Mouse (Mus musculus): Measurements from ENCODE around the gene Fam193b.
"Not testable (repeated sequence)": the region's sequence is repeated elsewhere in the genome, so short reads cannot be mapped to it uniquely, and the experiment has no call there.

The Fam193b gene

GRCm38 (mm10) chr13:55571027-55571751 lies at the start of gene Fam193b:
TSS of gene Fam193b (minus strand) at chr13:55571120.
- DNase-seq (ENCODE audit: low read depth, low spot score) = peak; percentile 75

DNA sequence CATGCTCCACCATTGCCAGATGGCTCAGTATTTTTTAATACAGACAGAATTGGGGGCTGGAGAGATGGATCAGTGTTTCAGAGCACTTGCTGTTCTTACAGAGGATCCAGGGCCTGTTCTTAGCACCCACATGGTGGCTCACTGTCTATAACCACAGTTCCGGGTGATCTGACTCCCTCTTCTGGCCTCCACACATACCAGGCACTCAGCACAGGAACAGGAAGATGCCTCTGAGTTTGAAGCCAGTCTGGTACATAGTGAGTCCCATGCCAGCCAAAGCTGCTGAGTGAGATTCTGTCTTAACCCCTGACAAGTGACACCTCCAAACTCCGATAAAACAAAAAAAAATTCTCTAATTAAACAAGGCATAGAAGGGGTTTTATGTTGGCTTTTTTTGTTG lies 49.4 kb upstream of the Fam193b start:
- DNase-seq (ENCODE audit: low read depth, low spot score) = no peak

- no peak for DNase-seq (ENCODE audit: low read depth, low spot score)
Observed at GRCm38 (mm10) chr13:55619328-55619727, 48.4 kb upstream of the Fam193b start.

DNA sequence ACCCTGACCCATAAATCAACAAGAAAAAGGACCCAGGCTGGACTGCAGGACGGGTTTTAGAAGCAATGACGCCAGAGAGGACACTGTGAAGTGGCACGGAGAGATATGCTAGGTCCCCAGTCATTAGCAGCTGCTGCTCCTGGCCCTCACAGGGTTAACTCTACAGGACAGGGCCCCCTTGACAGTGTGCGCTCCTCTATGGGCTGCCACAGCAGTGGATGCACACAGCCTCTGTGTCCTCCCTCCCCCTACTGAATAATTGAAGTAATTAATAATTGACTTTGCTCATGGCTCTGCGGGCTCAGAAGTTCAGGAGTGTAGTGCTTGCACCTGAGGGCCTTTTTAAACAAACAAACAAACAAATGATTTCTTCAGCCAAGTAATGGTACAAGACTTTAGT lies 42.6 kb upstream of the Fam193b start:
- no peak for DNase-seq (ENCODE audit: low read depth, low spot score)

- no peak for DNase-seq (ENCODE audit: low read depth, low spot score)
Observed at GRCm38 (mm10) chr13:55611996-55612395, 41.1 kb upstream of the Fam193b start.

DNA sequence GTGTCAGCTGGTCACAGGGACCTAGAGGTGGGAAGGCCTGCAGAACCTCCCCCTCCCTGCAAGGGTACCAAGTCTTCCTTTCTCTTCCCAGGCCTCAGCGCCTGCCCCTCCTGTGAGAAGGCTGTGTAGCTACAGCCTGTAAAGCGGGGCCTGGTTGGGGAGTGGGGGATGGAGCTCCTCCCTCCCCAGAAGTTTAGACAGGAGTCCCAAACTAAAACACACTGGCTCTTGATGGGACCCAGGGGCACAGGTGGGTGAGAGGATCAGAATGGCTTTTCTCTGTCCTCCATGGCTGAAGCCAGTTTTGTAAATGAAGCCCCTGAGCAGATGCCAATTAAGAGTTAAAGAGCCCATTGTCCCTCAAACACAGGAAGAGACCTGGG lies 36.7 kb upstream of the Fam193b start:
- no peak for DNase-seq (ENCODE audit: low read depth, low spot score)

DNA sequence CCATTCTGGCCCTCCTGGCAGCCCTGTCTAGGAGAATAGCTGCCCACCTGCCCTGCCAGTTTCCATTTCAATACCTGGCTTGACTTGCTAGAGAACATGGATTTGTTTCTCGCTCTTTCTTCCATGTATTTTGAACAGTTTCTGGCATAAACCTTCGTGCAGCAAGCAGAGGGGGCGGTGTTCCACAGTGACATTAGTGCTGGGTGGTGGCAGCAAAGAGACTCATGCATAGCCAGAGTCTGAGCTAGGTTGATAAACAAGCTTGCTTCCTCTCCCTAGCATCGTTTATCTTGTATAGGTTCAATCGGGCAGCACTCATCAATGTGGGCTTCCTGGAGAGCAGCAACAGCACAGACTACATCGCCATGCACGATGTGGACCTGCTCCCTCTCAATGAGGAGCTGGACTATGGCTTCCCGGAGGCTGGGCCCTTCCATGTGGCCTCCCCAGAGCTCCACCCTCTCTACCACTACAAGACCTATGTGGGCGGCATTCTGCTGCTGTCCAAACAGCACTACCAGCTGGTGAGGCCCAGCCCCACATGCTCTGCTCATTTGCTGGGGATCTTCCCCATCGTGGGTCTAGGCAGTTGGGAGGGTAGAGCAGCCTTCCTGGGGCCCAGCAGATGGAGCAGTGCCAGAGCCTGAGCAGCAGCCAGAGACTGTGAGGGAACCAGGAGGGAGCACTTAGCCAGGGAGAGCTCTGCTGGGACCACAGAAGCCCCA lies 36.1 kb upstream of the Fam193b start:
- DNase-seq (ENCODE audit: low read depth, low spot score) = no peak

- no peak for DNase-seq (ENCODE audit: low read depth, low spot score)
Observed at GRCm38 (mm10) chr13:55604606-55605005, 33.7 kb upstream of the Fam193b start.

GRCm38 (mm10) chr13:55601611-55602010 lies 30.7 kb upstream of the Fam193b start:
- DNase-seq (ENCODE audit: low read depth, low spot score) = no peak

- no peak for DNase-seq (ENCODE audit: low read depth, low spot score)
Observed at GRCm38 (mm10) chr13:55600657-55601056, 29.7 kb upstream of the Fam193b start.

DNA sequence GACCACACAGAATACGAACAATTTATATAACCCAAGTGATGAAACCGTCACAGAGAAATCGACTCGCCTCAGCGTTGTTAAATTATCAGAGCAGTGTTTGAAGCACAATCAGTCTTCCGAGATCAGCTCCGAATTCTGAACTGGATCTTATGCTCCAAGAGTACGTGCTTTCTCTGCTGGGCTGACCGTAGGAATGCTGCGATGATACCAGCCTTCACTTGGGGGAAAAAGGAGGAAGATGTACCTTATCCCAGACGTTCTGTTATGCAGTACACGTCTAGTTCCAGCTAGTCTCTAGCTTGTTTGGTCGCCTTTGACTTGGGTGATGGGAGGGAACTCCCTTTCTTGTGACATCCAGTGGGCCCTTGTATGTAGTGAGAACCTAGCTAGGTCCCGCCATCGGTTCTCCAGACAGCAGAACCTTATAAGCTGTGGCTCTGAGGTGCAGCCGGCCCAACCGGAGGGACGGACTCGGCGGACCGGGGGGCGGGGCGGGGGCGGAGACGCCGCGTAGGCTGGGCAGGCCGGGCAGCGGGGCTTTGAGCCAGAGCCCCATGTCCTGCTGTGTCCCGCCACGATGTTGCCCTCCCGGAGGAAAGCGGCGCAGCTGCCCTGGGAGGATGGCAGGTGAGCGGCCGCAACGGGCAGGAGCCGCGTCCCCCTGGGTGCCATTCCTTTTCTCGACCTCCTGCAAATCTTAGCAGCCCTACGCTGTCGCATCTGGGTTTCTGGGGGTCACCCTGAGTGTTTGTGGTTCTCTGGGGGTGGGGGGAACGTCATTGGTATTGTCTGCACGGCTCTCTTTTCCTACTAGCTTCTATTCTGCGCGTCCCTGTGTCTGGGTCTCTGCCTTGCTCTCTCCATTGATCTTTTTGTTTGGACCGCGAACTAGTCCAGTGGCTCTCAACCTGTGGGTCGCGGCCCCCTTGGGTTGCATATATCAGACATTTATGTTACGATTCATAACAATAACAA lies 28.9 kb upstream of the Fam193b start, which contains the start of gene B4galt7:
Gene B4galt7, plus strand, starts transcription at position 331 of the 975 bp plus-strand sequence.
- no peak for DNase-seq (ENCODE audit: low read depth, low spot score)

- no peak for DNase-seq (ENCODE audit: low read depth, low spot score)
Observed at GRCm38 (mm10) chr13:55596802-55597201, 25.9 kb upstream of the Fam193b start.

GRCm38 (mm10) chr13:55595375-55595774 lies 24.5 kb upstream of the Fam193b start:
- no peak for DNase-seq (ENCODE audit: low read depth, low spot score)

DNA sequence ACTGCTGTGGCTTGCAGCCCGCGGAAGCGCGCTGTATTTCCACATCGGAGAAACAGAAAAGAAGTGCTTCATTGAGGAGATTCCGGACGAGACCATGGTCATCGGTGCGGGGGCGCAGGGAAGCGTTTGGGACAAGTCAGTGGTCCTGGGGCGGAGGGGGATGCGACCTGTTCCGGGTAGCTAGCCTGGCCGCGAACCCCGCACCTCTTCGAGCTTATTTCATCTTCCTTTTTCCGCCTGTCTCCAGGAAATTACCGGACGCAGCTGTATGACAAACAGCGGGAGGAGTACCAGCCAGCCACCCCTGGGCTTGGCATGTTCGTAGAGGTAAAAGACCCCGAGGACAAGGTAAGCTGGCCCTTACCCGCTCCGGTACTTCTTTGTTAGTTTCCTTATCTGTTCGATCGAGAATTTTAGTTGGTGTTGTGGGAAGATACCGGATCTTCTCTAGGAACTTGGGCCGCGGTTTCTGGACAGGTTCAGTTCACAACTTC lies 22.4 kb upstream of the Fam193b start:
- DNase-seq (ENCODE audit: low read depth, low spot score) = no peak

- peak; percentile 94 for DNase-seq (ENCODE audit: low read depth, low spot score)
Observed at GRCm38 (mm10) chr13:55592512-55593253, 21.8 kb upstream of the Fam193b start.

DNA sequence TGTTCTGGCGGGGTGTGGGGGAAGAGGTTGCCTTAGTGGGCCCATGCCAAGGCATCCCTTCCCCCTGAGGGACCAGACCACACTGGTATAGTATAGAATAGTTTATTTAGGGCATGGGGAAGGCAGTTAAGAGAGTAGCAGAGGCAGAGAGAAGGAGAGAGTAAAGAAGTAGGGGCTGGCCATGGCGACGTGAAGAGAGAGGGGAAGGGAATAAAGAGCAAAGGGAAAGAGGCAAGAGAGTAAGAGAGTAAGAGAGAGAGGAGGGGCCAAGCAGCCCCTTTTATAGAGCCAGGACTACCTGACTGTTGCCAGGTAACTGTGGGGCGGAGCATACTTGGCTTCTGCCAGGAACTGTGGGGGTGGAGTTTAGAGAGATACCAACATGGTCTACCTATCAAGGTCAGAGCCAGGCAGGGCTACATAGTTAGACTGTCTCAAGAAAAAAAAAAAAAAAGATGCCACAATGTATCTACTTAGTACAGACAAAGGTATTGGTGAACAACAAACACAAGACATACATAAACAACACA lies 21.1 kb upstream of the Fam193b start:
- no peak for DNase-seq (ENCODE audit: low read depth, low spot score)

GRCm38 (mm10) chr13:55578086-55578485 lies 7.2 kb upstream of the Fam193b start:
- no peak for DNase-seq (ENCODE audit: low read depth, low spot score)

- not testable (repeated sequence) for DNase-seq (ENCODE audit: low read depth, low spot score)
Observed at GRCm38 (mm10) chr13:55576872-55577271, 6.0 kb upstream of the Fam193b start.

DNA sequence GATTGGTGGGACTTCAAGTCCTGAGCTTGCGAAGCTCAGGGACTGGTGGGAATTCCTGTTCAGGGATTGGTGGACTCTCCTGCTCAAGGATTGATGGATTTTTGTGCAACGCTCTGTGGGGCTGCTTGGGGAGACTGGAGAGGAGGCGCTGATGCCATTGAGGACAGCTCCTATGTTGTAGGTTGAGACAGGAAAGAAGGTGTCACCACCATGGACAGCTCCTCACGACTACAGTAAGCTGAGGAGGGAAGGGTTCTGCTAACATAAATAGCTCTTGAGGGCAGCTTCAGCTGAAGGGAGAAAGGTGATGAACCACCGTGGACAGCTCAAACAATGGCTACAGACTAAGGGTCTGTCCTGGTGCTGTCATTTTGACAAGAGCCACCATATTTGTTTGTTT lies 5.0 kb upstream of the Fam193b start:
- DNase-seq (ENCODE audit: low read depth, low spot score) = no peak

GRCm38 (mm10) chr13:55574321-55574720 lies 3.4 kb upstream of the Fam193b start:
- DNase-seq (ENCODE audit: low read depth, low spot score) = peak; percentile 63

GRCm38 (mm10) chr13:55573432-55573831 lies 2.5 kb upstream of the Fam193b start, which contains the start of gene Tmed9:
TSS of gene Tmed9 (plus strand) at chr13:55573732.
- no peak for DNase-seq (ENCODE audit: low read depth, low spot score)

All from telencephalon, adult 2 months (tissue).